Mouse (Mus musculus) embryonic fibroblast, embryonic 13.5 days (primary cell): ENCODE data around the gene Exoc8. TPM values are rescaled to one million over a fixed set of nuclear protein-coding genes. Genes with fewer than 3 reads are reported as not detected.
A peak's percentile ranks its signal among the peaks of the same experiment; 100 is the strongest.

Experiments used
- H3K27ac ChIP-seq: 2 replicates; pipeline ENCODE4 v1.5.1; 2012; ENCODE audit warnings: low read length, control low read depth, inconsistent platforms; ENCODE audit not compliant: insufficient read depth
- H3K4me1 ChIP-seq: 2 replicates; pipeline ENCODE4 v1.6.1; 2011; ENCODE audit warnings: low read length; ENCODE audit not compliant: control insufficient read depth, insufficient read depth
- H3K4me3 ChIP-seq: 2 replicates; pipeline ENCODE4 v1.5.1; 2011; ENCODE audit warnings: mild to moderate bottlenecking, control low read depth, low read length; ENCODE audit not compliant: insufficient read depth
- CTCF ChIP-seq: IDR thresholded peaks from 2 replicates; pipeline ENCODE4 v1.5.1; 2011; ENCODE audit warnings: mild to moderate bottlenecking, control low read depth, low read length, moderate library complexity, borderline replicate concordance; ENCODE audit not compliant: insufficient read depth
- POLR2A ChIP-seq: IDR thresholded peaks from 2 replicates; pipeline ENCODE4 v1.6.1; 2011; ENCODE audit warnings: low read depth, mild to moderate bottlenecking, control low read depth, low read length, moderate library complexity
- polyA plus RNA-seq: library from polyadenylated mRNA; stranded (reverse); fragments of >200 nt; gene quantifications from 2 replicates; pipeline ENCODE4 v1.2.4, GENCODE M21; 2011; ENCODE audit warnings: low read depth; ENCODE audit not compliant: missing spikeins, insufficient read length

Gene Exoc8
- polyA plus RNA-seq: 15.7 and 18.1 TPM in 2 replicates

- Histone ChIP-seq H3K4me1 (peaks cover 10% of the 10 kb centered on the region; the same call in 1 of the 2 replicates), H3K27ac (peak within 1 kb of the TSS; percentile 30; the same call in 1 of the 2 replicates), H3K4me3 (peak within 1 kb of the TSS; percentile 70)
- TF ChIP-seq POLR2A: peak; percentile 75
- TF ChIP-seq CTCF: no peak
These were observed at the start of gene Exoc8, which contains the start of gene Sprtn for GRCm38 (mm10) chr8:124897386-124898250. TSS of gene Exoc8 (minus strand) at chr8:124897705. TSS of gene Sprtn (plus strand) at chr8:124897886.

- Histone ChIP-seq H3K4me1 (0 out of 2 replicates have a peak, but pooled peaks cover 3% of the 10 kb centered on the region), H3K27ac (no peak overlapping the region), H3K4me3 (no peak overlapping the region)
- TF ChIP-seq POLR2A: no peak
- TF ChIP-seq CTCF: no peak
These were observed 46.9 kb upstream of the Exoc8 start for GRCm38 (mm10) chr8:124944406-124944805.

GRCm38 (mm10) chr8:124943801-124944200, 46.3 kb upstream of the Exoc8 start:
- H3K27ac ChIP-seq: no peak overlapping the region
- TF ChIP-seq POLR2A (no peak), CTCF (no peak)
- H3K4me3 ChIP-seq: no peak overlapping the region
- H3K4me1 ChIP-seq: 0 out of 2 replicates have a peak, but pooled peaks cover 3% of the 10 kb centered on the region

GRCm38 (mm10) chr8:124937293-124937692, 39.8 kb upstream of the Exoc8 start:
- TF ChIP-seq POLR2A (no peak), CTCF (no peak)
- Histone ChIP-seq H3K27ac (no peak overlapping the region), H3K4me1 (no peaks in the 10 kb centered on the region), H3K4me3 (no peak overlapping the region)

- no peaks in the 10 kb centered on the region for H3K4me1 ChIP-seq
- TF ChIP-seq POLR2A (no peak), CTCF (no peak)
- no peak overlapping the region for H3K27ac ChIP-seq
- no peak overlapping the region for H3K4me3 ChIP-seq
These were observed 39.2 kb upstream of the Exoc8 start for GRCm38 (mm10) chr8:124936699-124937098.

GRCm38 (mm10) chr8:124935116-124935515, 37.6 kb upstream of the Exoc8 start:
- H3K27ac ChIP-seq: no peak overlapping the region
- no peak for TF ChIP-seq POLR2A
- no peak for TF ChIP-seq CTCF
- no peak overlapping the region for H3K4me3 ChIP-seq
- H3K4me1 ChIP-seq: no peaks in the 10 kb centered on the region

- TF ChIP-seq POLR2A (no peak), CTCF (no peak)
- Histone ChIP-seq H3K4me3 (no peak overlapping the region), H3K27ac (no peak overlapping the region), H3K4me1 (peaks cover 3% of the 10 kb centered on the region)
These were observed 34.9 kb upstream of the Exoc8 start for GRCm38 (mm10) chr8:124932435-124932834.

GRCm38 (mm10) chr8:124930649-124931048, 33.1 kb upstream of the Exoc8 start:
- H3K27ac ChIP-seq: no peak overlapping the region
- TF ChIP-seq CTCF (no peak), POLR2A (no peak)
- H3K4me1 ChIP-seq: peaks cover 16% of the 10 kb centered on the region

GRCm38 (mm10) chr8:124930086-124930485, 32.6 kb upstream of the Exoc8 start:
- Histone ChIP-seq H3K4me3 (no peak overlapping the region), H3K27ac (no peak overlapping the region), H3K4me1 (peaks cover 19% of the 10 kb centered on the region)
- TF ChIP-seq CTCF (no peak), POLR2A (no peak)

More at GRCm38 (mm10) chr8:124930649-124931048, 33.1 kb upstream of the Exoc8 start:
- H3K4me3 ChIP-seq: no peak overlapping the region

- TF ChIP-seq POLR2A: no peak
- TF ChIP-seq CTCF: no peak
- no peak overlapping the region for H3K27ac ChIP-seq
- H3K4me1 ChIP-seq: peaks cover 19% of the 10 kb centered on the region
- H3K4me3 ChIP-seq: no peak overlapping the region
These were observed 31.5 kb upstream of the Exoc8 start for GRCm38 (mm10) chr8:124929006-124929405.
